Mouse (Mus musculus) neural tube, embryonic 13.5 days (tissue): ENCODE results near the gene Pitpnm2. TPM values are rescaled to one million over a fixed set of nuclear protein-coding genes. Genes with fewer than 3 reads are reported as not detected.

Source experiments
- ATAC-seq: fragments of 200-750 bp; cut with Nextera tagmentation; 2 replicates; pipeline ENCODE4 v1.8.0; 2017; ENCODE audit warnings: low read depth, mild to moderate bottlenecking, moderate TSS enrichment, moderate library complexity
- H3K27ac ChIP-seq: fragments of 300-500 bp; sonication (generic); replicated peaks from 2 replicates; pipeline ENCODE4 v1.5.1; 2015; ENCODE audit warnings: moderate library complexity, mild to moderate bottlenecking, inconsistent platforms
- H3K27me3 ChIP-seq: fragments of 300-500 bp; sonication (generic); 2 replicates; pipeline ENCODE4 v1.6.1; 2015; ENCODE audit warnings: mild to moderate bottlenecking, inconsistent platforms
- H3K36me3 ChIP-seq: fragments of 300-500 bp; sonication (generic); 2 replicates; pipeline ENCODE4 v1.6.1; 2015; ENCODE audit warnings: mild to moderate bottlenecking, inconsistent platforms
- H3K4me1 ChIP-seq: fragments of 300-500 bp; sonication (generic); replicated peaks from 2 replicates; pipeline ENCODE4 v1.6.1; 2015; ENCODE audit warnings: inconsistent platforms
- H3K4me2 ChIP-seq: fragments of 300-500 bp; sonication (generic); 2 replicates; pipeline ENCODE4 v1.6.1; 2015; ENCODE audit warnings: inconsistent platforms, mild to moderate bottlenecking, moderate library complexity
- H3K4me3 ChIP-seq: fragments of 300-500 bp; sonication (generic); 2 replicates; pipeline ENCODE4 v1.5.1; 2015; ENCODE audit warnings: mild to moderate bottlenecking, inconsistent platforms
- H3K9ac ChIP-seq: fragments of 300-500 bp; sonication (generic); 2 replicates; pipeline ENCODE4 v1.6.1; 2015; ENCODE audit warnings: moderate library complexity, mild to moderate bottlenecking, inconsistent platforms
- H3K9me3 ChIP-seq: fragments of 300-500 bp; sonication (generic); 2 replicates; pipeline ENCODE4 v1.6.1; 2016; ENCODE audit warnings: inconsistent platforms
- whole genome bisulfite sequencing: fragments of 180-500 bp; shearing (Covaris S2); methylation state at CpG from one replicate; pipeline ENCODE4 v1.1.7; 2015; 5-methylcytosine and 5-hydroxymethylcytosine counted together
- polyA plus RNA-seq: library from polyadenylated mRNA; unstranded; fragments of >200 nt; fragmentation: Nextera tagmentation; extraction: Ambion mirVana; gene quantifications from 2 replicates; pipeline ENCODE4 v1.2.1, GENCODE M21; 2015

The Pitpnm2 gene
- polyA plus RNA-seq, 1 experiment from 2014 or later: 7.9 TPM

DNA sequence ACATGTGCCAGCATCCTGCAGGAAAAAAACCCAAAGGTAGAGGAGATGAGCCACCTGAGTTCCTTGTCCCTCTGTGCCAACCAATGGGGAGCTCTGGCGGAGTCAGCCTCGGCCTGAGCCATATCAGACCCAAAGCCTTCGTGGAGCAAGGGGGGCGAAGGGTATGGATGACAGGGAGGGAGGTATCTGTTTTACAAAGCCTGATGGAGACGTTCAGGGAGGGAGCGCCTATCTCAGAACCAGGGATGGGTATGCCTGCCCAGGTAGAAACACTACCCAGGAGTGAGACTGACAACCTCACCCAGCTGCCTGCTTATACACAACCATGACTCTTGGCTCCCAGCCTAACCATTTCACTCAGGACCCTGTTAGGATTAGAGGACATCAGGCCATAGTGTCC lies 33.2 kb downstream of the Pitpnm2 start:
- H3K4me3 ChIP-seq: no peak overlapping the region
- no peak for ATAC-seq
- H3K9me3 ChIP-seq: no peaks in the 10 kb centered on the region
- H3K4me2 ChIP-seq: no peak overlapping the region
- 92% methylated on average over 6 of the region's 6 CpGs for WGBS
- peaks cover 46% of the 10 kb centered on the region for H3K4me1 ChIP-seq
- H3K27me3 ChIP-seq: no peaks in the 10 kb centered on the region
- H3K27ac ChIP-seq: no peak overlapping the region
- H3K9ac ChIP-seq: no peak overlapping the region
- H3K36me3 ChIP-seq: no peaks in the 10 kb centered on the region

- no peak overlapping the region for H3K9ac ChIP-seq
- H3K4me3 ChIP-seq: no peak overlapping the region
- H3K27me3 ChIP-seq: no peaks in the 10 kb centered on the region
- H3K4me2 ChIP-seq: no peak overlapping the region
- no peak overlapping the region for H3K27ac ChIP-seq
- ATAC-seq: no peak
- H3K36me3 ChIP-seq: no peaks in the 10 kb centered on the region
- no peaks in the 10 kb centered on the region for H3K9me3 ChIP-seq
- H3K4me1 ChIP-seq: peaks cover 44% of the 10 kb centered on the region
- WGBS: 86% methylated on average over 10 of the region's 10 CpGs
Observed at GRCm38 (mm10) chr5:124215647-124216046, 33.9 kb downstream of the Pitpnm2 start.

DNA sequence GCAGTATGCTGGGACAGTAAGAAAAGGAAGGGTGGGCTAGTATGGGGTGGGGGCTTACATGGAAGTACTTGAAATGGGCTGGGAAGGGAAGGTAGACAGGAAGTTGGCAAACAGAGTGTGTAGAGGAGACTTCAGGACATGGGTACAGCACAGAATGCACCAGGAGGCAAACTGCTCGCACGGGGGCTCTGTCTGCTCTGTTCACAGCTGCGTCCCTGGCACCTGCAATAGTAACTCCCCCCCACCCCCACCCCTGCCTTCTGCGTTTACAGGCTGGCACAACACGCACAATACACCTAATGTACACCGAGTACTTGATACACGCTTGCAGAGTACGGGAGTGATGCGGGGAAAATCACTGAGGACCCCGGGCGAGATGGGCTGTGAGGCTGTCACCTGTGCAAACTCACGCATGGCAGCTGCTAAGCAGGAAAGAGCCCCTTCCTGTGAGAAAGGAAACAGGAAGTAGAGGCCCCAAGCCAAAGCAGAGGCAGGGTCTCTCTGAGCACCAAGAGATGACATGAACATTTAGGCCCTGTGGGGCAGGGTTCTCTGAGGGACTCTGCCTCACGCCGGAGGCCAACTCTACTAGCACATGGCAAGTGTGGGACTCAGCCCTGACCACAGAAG lies 34.9 kb downstream of the Pitpnm2 start:
- peaks cover 43% of the 10 kb centered on the region for H3K4me1 ChIP-seq
- no peaks in the 10 kb centered on the region for H3K9me3 ChIP-seq
- H3K27me3 ChIP-seq: no peaks in the 10 kb centered on the region
- H3K4me3 ChIP-seq: no peak overlapping the region
- no peak overlapping the region for H3K9ac ChIP-seq
- no peak overlapping the region for H3K4me2 ChIP-seq
- WGBS: 82% methylated on average over 14 of the region's 14 CpGs
- peak overlapping the region; percentile 33; the same call in 1 of the 2 replicates for H3K27ac ChIP-seq
- no peak for ATAC-seq
- H3K36me3 ChIP-seq: no peaks in the 10 kb centered on the region

GRCm38 (mm10) chr5:124213588-124214469 lies 35.7 kb downstream of the Pitpnm2 start:
- no peaks in the 10 kb centered on the region for H3K36me3 ChIP-seq
- H3K4me1 ChIP-seq: peaks cover 38% of the 10 kb centered on the region
- WGBS: 86% methylated on average over 13 of the region's 13 CpGs
- H3K9ac ChIP-seq: no peak overlapping the region
- H3K4me2 ChIP-seq: no peak overlapping the region
- H3K9me3 ChIP-seq: no peaks in the 10 kb centered on the region
- no peak overlapping the region for H3K4me3 ChIP-seq
- H3K27me3 ChIP-seq: no peaks in the 10 kb centered on the region
- H3K27ac ChIP-seq: peak overlapping the region; percentile 46
- ATAC-seq: no peak

DNA sequence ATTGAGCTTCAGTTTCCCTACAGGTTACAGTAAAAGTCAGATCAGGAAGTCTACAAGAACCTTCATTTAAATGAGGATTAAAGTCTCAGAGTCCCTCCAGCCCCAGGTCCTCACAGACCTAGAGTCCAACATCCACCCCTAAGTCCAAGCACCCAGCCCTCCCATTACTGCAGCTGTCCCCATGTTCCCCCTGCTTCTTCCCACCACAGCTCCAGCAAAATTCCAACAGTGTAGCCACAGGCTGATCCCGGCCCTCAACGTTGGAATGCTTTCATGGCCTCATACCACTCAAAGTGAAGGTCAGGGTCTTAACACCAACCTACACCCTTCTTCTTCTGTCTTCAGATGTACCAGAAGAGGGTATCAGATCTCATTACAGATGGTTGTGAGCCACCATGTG lies 37.9 kb downstream of the Pitpnm2 start:
- H3K4me1 ChIP-seq: peaks cover 41% of the 10 kb centered on the region
- H3K27me3 ChIP-seq: no peaks in the 10 kb centered on the region
- no peaks in the 10 kb centered on the region for H3K9me3 ChIP-seq
- no peak overlapping the region for H3K27ac ChIP-seq
- H3K4me3 ChIP-seq: no peak overlapping the region
- H3K9ac ChIP-seq: no peak overlapping the region
- WGBS: 82% methylated on average over 2 of the region's 2 CpGs
- H3K4me2 ChIP-seq: no peak overlapping the region
- no peaks in the 10 kb centered on the region for H3K36me3 ChIP-seq
- ATAC-seq: no peak

DNA sequence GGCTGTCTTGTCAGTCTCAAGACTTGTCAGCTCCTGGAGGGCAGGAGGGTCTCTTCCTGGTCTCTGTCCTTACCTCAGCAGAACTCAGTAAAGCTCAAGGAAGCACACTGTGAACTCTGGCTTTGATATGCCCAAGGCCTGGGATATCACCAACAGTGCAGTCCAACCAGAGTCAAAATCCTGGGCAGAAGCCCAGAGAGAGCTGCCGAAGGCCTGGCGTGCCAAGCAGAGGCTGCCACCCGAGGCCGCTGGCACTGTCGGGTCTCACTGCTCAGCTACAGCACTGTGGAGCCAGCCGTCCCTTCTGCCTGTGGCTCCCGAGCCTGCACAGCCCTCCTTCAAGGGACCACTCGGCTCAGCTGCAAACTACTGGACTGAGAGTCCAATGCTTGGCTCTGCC lies 38.3 kb downstream of the Pitpnm2 start:
- Histone ChIP-seq H3K4me3 (no peak overlapping the region), H3K4me1 (peaks cover 45% of the 10 kb centered on the region), H3K4me2 (no peak overlapping the region), H3K9ac (no peak overlapping the region), H3K9me3 (no peaks in the 10 kb centered on the region), H3K36me3 (no peaks in the 10 kb centered on the region), H3K27me3 (no peaks in the 10 kb centered on the region), H3K27ac (no peak overlapping the region; the same call in 1 of the 2 replicates)
- ATAC-seq: no peak
- 76% methylated on average over 8 of the region's 8 CpGs for WGBS

- 69% methylated on average over 18 of the region's 18 CpGs for WGBS
- no peak for ATAC-seq
- peaks cover 53% of the 10 kb centered on the region for H3K4me1 ChIP-seq
Observed at GRCm38 (mm10) chr5:124210281-124211016, 39.1 kb downstream of the Pitpnm2 start.

GRCm38 (mm10) chr5:124209850-124210249 lies 39.7 kb downstream of the Pitpnm2 start:
- H3K4me2 ChIP-seq: no peak overlapping the region
- no peak overlapping the region for H3K9ac ChIP-seq
- WGBS: 67% methylated on average over 6 of the region's 6 CpGs
- ATAC-seq: no peak
- H3K27me3 ChIP-seq: no peaks in the 10 kb centered on the region
- H3K36me3 ChIP-seq: no peaks in the 10 kb centered on the region
- H3K9me3 ChIP-seq: no peaks in the 10 kb centered on the region
- no peak overlapping the region for H3K4me3 ChIP-seq
- H3K27ac ChIP-seq: no peak overlapping the region
- peaks cover 55% of the 10 kb centered on the region for H3K4me1 ChIP-seq

More at GRCm38 (mm10) chr5:124210281-124211016, 39.1 kb downstream of the Pitpnm2 start:
- no peak overlapping the region for H3K4me3 ChIP-seq
- H3K27ac ChIP-seq: no peak overlapping the region
- no peaks in the 10 kb centered on the region for H3K9me3 ChIP-seq
- no peak overlapping the region for H3K4me2 ChIP-seq
- H3K27me3 ChIP-seq: no peaks in the 10 kb centered on the region
- H3K36me3 ChIP-seq: no peaks in the 10 kb centered on the region
- H3K9ac ChIP-seq: no peak overlapping the region

GRCm38 (mm10) chr5:124208030-124208429 lies 41.5 kb downstream of the Pitpnm2 start:
- no peak overlapping the region for H3K4me3 ChIP-seq
- H3K9ac ChIP-seq: no peak overlapping the region
- no peaks in the 10 kb centered on the region for H3K36me3 ChIP-seq
- ATAC-seq: no peak
- no peaks in the 10 kb centered on the region for H3K27me3 ChIP-seq
- H3K27ac ChIP-seq: peak overlapping the region; percentile 7; the same call in 1 of the 2 replicates
- WGBS: 59% methylated on average over 8 of the region's 8 CpGs
- H3K4me2 ChIP-seq: no peak overlapping the region
- H3K4me1 ChIP-seq: peaks cover 52% of the 10 kb centered on the region
- no peaks in the 10 kb centered on the region for H3K9me3 ChIP-seq

- H3K4me2 ChIP-seq: no peak overlapping the region
- H3K9me3 ChIP-seq: no peaks in the 10 kb centered on the region
- H3K4me1 ChIP-seq: peaks cover 64% of the 10 kb centered on the region
- no peak overlapping the region for H3K4me3 ChIP-seq
- ATAC-seq: no peak
- H3K36me3 ChIP-seq: no peaks in the 10 kb centered on the region
- no peaks in the 10 kb centered on the region for H3K27me3 ChIP-seq
- 34% methylated on average over 13 of the region's 13 CpGs for WGBS
- H3K27ac ChIP-seq: peak overlapping the region; percentile 35
- peak overlapping the region; percentile 6; the same call in 1 of the 2 replicates for H3K9ac ChIP-seq
Observed at GRCm38 (mm10) chr5:124206481-124207038, 43.0 kb downstream of the Pitpnm2 start.

DNA sequence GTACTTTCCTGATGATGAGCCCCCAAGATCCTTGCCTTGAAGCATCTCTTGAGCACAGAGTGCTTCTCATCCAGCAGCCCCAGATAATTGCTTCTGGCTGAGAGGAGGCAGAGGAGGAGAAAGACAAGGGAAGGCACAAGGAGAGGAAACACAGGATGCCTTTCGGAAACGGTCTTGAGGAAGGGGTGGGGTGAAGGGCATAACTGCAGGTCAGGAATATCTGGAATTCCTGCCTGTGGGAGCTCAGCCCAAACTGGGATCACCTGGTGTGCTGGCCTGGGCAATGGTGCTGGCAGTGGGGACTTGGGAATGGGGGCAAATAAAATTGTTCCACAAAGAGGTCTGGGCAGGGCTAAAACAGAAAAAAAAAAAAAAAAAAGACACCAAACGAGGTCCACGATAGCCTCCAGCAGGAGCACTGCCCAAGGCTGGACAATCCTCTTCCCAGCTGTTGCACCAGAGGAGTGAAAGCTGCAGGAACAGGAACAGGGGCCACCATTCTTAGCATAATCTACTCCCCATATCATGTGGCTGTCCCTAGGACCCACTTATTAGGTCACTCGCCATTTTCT lies 43.7 kb downstream of the Pitpnm2 start:
- peak overlapping the region; percentile 35; the same call in 1 of the 2 replicates for H3K27ac ChIP-seq
- H3K4me1 ChIP-seq: peaks cover 59% of the 10 kb centered on the region
- H3K36me3 ChIP-seq: no peaks in the 10 kb centered on the region
- no peaks in the 10 kb centered on the region for H3K9me3 ChIP-seq
- no peak for ATAC-seq
- no peaks in the 10 kb centered on the region for H3K27me3 ChIP-seq
- 46% methylated on average over 5 of the region's 5 CpGs for WGBS
- no peak overlapping the region for H3K4me3 ChIP-seq
- H3K4me2 ChIP-seq: no peak overlapping the region
- H3K9ac ChIP-seq: no peak overlapping the region
